Mouse (Mus musculus) frontal cortex, adult 2 months (tissue): ENCODE data around the gene Zbtb48. TPM values are rescaled to one million over a fixed set of nuclear protein-coding genes. Genes with fewer than 3 reads are reported as not detected.

Experiments used
- DNase-seq, 2 experiments: peaks; one replicate each; pipeline ENCODE4 v3.0.0; 2022; ENCODE audit warnings: low spot score in 1 of 2; ENCODE audit errors: extremely low spot score in 1 of 2
- polyA plus RNA-seq: library from polyadenylated mRNA; depleted of rRNA; stranded (reverse); fragments of >200 nt; gene quantifications from 2 replicates; pipeline ENCODE4 v1.2.3, GENCODE M21; 2012

Zbtb48 gene
- polyA plus RNA-seq, 1 experiment: 17.6 TPM

DNA sequence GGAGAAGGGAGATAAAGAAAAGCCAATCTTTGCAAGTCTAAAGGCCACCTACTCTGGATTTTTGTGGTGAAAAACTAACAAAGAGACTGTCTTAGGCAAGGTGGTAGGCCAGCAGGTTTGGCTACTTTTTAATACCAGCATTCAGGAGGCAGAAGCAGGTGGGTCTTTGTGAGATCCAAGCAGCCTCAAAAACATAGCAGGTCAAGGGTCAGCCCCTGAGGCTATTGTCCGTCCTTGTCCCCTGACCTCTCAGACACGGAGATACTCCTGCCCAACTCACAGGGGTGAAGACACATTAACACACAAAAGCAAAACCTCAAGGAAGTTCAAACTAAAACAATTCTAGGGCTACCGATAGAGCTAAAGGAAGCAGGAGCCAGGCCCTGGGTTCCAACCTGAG lies 20.7 kb downstream of the Zbtb48 start:
- DNase-seq: no peak

DNA sequence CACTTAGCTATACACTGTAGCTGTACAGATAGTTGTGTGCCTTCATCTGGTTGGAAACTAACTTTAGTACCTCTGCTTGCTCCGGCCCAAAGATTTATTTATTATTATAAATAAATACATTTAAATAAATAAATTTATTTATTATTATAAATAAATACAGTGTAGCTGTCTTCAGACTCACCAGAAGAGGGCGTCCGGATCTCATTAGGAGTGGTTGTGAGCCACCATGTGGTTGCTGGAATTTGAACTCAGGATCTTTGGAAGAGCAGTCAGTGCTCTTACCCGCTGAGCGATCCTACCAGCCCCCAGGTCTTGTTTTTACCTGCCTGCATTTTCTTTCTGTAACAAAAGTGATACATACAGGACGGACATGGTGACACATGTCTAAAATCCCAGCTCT lies 21.3 kb downstream of the Zbtb48 start:
- no peak for DNase-seq

DNA sequence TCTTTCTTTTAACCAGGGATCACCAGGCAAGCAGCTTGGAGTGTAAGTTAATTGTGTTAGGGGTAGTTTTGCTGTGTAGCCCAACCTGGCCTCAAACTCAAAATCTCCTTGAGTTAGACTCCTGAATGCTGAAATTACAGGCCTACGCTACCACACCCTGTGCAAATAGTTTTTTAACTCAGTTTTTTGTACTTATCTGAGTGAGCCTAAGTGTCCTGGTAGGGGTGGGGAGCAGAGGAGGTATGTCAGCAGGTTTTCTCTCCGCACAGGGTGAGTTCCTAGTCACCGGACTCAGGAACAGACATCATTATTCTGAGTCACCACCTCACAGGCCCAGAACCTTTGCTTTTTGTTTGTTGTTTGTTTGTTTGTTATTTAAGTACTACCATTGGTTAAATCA lies 25.4 kb downstream of the Zbtb48 start:
- no peak for DNase-seq

DNA sequence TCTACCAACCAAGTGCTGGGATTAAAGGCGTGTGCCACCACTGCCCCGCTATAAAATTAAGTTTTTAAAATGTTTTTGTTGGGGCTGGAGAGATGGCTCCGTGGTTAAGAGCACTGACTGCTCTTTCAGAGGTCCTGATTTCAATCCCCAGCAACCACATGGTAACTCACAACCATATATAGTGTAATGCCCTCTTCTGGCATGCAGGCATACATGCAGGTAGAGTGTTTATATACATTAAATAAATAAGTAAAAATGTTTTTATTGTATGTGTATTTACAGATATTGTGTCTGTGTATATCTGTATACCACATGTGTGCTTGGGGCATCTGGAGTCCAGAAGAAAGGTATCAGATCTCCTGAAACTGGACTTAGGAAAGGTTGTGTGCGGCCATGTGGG lies 26.1 kb downstream of the Zbtb48 start:
- no peak for DNase-seq

DNA sequence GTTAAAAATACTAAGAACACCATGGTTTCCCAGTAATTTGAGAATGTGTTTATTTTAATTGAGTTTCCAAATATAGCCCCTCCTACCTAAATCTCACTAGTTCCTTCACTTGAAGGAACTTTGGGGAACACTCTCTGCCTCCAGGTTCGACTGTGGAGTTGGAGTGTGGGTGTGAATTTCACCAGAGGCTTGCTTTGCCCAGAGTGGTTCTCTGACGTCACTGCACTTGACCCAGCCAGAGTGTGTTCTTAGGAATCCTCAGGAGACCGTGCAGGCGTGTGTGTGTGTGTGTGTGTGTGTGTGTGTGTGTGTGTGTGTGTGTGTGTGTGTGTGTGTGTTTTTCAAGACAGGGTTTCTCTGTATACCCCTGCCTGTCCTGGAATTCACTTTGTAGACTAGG lies 26.6 kb downstream of the Zbtb48 start:
- DNase-seq: peak in 1 of 2 experiments; percentile 62

DNA sequence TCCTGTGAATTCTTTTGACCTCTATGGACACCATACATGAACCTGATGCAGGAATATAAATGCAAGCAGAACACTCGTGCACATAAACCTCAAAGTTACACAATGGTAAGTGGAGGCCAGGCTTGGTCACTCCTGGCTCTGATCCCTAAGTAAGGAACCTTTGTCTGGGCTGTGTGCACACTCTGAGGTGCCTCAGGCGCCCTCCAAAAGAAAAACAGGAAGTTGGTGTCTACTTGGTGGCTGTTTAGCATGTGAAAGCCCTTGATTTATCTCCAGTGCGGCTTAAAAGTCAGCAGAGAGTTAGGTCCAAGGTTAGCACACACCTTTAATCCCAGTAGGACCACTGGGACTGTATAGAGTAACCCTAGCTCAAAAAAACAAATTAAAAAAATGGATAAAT lies 28.0 kb downstream of the Zbtb48 start:
- DNase-seq: no peak

DNA sequence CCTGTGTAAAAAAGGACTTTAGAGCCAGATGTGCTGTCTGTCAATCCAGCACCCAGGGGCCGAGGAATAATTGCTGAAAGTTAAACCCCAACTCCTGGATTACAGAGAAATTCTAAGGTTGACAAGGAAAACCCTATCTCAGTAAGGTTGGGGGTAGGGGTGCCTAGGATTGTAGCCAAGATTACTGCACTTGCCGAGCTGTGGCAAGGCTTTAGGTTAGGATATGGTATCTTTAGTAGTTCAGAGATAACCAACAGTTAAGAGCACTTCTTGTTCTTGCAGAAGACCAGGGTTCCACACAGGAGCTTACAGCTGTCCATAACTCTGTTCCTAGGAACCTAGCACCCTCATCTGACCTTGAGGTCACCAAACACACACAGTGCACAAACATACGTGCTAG lies 29.8 kb downstream of the Zbtb48 start:
- no peak for DNase-seq

DNA sequence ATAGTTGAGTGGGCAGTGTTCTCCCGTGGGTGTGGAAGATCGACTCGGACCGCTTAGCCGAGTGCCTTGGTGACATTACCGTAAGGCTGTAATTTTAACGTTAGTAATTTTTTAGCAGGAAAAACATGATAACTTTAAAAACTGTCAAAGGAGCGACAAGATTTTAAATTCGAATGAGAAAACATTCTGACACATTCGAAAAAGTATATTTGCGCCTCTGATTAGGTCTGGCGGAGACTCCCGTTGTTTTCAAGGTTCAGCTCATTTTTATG lies 30.6 kb downstream of the Zbtb48 start:
- no peak for DNase-seq

DNA sequence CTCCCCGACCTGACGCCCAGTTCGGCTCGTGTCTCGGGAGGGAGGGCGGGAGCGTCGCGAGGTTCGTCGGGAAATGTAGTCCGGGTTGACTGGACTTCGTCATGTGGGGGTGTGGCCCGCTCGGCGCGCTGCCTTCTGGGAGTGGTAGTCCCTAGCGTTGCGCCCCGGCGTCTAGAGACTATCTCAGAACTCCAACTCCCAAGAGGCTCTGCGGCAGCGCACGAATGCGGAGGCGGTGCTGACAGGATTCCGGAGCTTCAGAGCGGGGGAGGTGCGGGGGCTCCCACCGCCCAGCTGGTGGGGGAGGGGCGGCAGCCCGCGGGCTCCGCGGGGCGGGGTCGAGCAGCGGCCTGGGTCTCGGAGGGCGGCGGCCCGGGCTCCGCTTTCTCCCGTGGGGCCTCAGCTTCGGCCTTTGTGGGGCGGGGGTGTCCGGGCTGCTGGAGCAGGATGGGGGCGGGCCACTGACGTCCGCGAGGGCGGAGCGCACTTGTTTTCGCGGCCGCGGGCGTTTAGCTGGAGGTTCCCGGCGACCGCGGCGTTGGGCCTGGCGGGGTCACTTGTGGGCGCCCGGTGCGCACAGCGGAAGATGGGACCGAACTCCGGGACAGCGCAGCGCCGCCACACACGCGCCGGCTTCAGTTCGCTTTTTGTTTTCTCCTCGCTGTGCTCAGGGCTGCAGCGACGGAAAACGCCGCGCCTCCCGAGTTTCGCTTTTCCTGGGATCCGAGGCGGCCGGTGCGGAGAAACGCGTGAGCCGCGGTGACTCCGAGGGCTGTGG lies 31.1 kb downstream of the Zbtb48 start, which contains the start of gene Phf13:
Gene Phf13, minus strand, starts transcription at position 86 of the 778 bp plus-strand sequence.
- peak; percentile 98 to 99 for DNase-seq

DNA sequence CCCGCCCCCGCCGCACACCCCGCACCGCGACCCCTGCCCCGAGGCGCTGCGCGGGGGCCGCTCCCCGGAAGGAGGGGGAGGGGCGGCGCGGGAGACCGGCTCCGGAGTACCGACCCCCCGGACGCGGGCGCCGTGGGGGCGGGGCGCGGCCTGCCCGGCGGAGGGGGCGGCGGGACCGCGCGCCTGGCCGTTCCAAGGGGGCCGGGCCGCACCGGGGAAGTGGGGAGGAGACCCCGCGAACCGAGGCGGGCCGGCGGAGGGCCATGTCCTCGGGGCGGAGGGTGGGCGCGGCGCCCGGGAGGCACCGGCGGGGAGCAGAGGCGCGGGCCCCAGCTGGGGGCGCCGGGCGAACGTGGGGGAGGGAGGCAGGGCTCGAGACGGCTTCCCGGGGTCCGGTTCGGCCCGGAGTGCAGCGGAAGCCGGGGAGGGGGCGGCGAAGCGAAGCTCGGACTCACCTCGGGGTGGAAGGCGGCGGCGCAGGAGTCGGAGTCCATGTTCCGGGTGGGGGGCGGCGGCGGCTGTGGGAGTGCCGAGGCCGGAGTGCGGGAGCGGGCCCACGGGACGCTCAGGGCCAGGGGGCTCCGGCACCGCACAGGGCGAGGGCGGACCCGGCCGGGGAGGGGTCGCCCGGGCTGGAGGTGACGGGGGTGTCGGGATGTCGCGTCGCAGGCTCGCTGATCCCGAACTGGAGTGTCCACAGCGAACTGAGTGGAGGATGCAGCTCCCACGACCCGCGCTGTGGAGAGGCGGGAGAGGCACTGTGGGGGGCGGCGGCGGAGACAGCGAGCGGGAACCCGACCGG lies 31.9 kb downstream of the Zbtb48 start:
- DNase-seq: no peak

DNA sequence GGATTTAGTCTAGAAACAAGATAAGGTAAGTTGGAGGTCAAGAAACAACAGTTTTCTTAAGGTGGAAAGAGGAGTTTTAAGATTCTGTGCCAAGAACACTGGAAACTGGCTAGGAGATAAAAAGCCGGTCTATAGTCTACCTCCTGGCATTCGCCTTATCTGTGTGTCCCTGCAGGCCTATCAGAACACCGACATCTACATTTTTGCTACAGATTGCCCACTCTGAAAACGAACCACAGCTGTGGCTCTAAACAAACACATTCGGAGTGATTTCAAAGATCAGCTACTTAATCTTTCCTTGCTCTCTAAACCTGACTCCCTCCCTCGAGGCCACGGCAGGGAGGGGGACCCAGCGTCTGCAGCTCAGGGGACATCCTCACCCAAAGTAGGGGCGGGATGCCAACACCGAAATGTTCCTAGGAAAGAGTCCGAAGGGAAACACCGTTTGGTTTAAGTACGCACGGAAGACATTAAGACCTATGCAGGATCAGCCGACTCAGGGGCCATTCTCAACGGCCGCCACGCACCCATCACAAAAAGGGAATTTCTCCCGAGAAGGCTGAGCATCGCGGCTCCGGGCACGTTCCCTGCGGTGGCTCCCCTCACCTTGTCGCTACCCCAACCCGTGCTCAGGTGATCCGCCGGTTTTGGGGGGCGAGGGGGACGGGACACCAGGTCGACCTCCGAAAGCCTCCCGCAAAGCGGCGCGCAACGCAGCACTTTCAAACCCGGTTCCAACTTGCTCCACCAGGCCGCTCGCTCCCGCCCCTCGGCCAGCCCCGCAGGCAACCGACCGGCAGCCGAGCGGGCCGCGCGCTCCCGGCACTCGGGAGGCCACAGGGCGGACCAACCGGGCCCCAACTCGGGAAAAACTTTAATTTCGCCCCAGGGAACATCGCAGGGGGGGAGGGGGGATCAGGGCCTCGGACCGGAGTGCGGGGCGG lies 33.0 kb downstream of the Zbtb48 start:
- no peak for DNase-seq

DNA sequence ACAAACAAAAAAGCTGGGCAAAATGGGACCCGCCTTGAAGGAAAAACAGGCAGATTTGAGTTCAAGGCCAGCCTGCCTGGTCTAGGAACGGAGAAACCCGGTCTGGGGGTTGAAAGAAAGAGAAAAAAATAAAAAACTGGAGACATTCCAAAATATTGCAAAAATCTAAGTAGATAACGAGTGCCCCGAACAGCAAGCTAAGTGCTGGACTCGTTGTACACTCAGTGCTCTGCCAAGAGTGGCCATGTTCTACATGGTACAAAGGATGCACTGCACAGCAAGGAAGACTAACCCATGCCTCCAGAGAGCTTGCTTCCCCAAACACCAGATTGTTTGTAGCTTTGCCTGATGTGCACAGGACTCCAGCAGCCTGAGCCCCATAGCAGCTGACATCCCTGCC lies 34.4 kb downstream of the Zbtb48 start:
- no peak for DNase-seq

DNA sequence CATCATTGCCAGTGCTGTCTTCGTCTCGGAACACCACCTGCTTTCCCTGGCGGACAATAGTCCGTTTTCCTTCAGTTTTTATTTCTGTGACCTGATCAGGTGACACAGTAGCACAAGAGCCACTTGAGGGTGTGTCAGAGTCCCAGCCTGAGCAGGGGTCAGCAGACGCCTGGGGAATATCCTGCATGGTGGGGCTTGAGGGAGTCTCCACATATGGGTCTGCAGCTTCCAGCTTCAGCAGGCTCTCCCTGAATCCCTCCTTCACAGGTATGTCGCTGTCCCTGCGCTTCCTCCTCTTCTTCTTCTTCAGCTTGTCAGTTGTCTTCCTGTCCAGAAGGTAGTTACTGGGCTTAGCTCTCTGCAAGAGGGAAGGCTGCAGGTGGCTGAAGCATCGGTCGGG lies 35.4 kb downstream of the Zbtb48 start:
- no peak for DNase-seq

DNA sequence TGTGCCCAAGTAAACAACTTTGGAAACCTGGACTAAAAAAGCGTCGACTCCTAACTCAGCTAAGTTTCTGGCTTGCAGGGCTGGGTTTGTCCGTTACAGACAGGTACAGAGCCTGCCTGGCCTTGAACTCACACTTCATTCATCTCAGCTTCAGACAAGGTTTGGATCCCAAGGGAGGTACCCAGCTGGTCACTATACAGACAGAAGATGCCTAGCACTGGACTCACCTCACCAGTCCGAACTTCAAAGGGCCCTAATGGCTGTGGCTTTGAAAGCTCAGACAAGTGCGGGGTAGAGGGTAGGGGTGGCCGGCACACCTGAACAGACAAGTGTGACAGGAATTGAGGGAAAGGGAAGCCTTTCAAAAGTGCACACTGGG lies 38.4 kb downstream of the Zbtb48 start:
- DNase-seq: no peak

DNA sequence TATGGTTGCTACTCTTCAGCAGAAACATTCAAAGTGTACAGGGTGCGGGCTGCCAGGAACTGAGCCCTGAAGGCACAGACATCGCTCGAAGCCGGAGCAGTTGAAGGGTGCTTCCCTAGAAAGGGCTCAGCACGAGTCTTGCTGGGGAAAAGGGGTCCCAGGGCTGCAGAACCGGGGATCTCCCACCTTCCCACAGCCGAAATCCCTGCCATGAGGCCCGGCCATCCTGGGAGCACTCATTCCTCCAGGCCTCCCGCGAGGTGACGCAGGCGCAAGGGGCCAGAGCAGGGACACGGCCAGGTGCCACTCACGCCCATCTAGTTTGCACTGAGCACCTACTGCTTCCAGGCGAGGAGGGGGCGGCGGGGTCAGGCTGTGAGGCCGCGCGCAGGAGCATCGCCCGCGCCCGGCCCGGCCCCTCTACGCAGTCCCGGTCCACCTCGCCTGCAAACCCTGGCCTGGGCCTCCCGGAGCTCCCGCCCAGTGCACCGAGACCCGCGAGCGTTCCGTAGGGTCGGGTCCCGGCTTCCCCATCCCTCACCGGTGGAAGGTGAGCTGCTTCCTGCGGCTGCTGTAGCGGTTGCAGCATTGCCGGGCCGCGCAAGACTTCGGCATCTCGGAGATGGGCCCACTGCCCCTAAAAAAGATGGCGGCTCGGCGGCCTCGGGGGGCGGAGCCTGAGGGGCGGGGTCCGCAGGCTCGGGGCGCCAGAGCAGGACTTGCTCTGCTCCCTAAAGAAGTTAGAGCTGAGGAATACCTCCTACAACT lies 38.9 kb downstream of the Zbtb48 start, which contains the start of gene Thap3:
Gene Thap3, minus strand, starts transcription at position 656 of the 768 bp plus-strand sequence.
- DNase-seq: peak in 1 of 2 experiments; percentile 85

DNA sequence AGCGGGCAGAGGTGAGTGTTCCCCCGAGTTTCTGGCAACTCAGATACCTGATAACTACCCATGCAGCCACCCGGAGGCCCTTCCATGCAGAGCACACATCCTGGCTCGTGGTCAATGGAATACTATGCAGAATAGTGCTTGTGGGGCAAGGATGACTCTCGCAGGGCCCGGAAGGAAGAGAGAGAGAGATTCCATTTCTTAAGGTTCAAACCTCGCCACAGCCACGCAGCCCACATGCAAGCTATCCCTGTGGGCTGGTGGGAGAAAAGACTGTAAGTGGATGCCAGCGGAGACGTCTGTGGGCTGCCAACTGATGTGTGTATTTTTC lies 39.5 kb downstream of the Zbtb48 start:
- DNase-seq: no peak

DNA sequence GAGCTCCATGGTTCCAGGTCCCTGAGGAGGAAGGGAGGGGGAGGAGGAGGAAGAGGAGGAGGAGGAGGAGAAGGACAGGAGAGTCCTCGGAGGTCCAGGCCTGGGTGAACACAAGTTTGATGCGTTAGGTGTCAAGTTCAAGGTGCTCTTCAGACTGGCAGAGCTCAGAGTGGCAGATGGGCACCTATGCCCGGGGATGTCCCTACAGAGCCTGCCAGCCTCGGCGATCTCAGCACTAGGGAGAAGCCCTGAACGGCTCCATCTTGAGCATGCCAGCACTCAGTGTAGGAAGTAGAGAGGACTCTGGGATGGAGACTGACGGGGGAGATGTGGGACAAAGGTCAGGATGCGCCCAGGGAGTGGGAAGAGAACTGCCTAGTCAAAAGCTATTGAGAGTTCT lies 40.8 kb downstream of the Zbtb48 start:
- DNase-seq: no peak

DNA sequence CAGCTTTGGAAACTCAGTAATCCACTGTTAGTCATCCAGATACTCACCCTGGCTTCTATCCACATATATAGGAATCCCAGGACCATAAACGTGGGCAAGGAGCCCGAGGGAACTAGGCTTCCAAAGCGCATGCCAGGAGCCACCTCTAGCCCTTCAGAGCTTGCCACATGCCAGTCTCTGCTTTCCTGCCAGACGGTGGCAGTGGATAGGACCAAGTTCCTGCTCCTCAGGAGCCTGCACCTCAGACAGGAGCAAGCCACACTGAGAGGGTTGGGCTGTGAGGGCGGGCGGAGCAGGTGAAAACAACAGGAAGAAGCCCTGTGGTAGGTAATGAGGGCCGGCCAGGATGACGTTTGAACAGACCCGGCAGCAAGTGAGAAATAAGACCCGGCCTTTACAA lies 41.6 kb downstream of the Zbtb48 start:
- no peak for DNase-seq

DNA sequence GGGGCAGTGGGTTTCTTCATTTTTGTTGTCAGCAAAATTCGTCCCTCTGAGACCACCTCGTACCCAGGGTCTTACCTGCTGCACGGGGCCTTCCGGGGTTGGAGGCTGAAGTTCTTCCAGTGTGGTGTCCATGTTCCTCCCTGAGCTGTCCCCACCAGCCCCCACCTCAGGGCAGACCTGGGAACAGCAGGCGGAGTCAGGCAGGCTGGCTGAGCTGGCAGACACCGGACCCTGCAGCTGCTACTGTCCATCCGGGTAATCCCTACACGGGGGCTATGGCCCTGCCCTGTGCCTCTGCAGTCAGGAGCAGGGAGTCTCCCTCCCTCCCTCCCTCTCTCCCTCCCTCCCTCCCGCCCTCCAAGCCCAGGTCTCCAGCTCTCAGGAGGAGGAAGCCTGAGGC lies 43.9 kb downstream of the Zbtb48 start:
- DNase-seq: no peak

DNA sequence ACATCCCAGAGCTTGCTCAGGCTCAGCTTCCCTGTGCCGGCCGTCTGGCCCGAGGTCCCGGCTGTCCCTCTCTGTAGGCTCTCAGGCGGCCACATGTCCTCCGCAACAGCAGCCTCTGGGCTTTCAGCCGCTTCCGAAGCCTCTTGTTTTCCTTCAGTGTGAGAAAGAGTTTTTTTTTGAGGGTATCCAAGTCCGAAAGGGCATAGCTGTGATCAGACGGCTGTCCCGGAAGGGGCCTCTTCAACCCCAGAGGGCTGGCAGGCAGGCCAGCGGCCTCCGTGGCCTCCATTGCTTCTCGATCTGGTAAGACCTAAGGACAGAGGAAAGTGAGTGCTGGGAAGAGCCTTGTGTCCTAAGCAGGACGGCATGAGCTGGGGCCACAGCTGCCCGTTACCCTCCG lies 44.4 kb downstream of the Zbtb48 start:
- DNase-seq: no peak
